Mouse (Mus musculus) lung, adult 10 weeks (tissue): Measurements from ENCODE around the gene Tasp1. TPM values are rescaled to one million over a fixed set of nuclear protein-coding genes. Genes with fewer than 3 reads are reported as not detected.

Source experiments
- polyA plus RNA-seq: library from polyadenylated mRNA; stranded (reverse); fragments of 350-450 nt; fragmentation: Illumina TruSeq; extraction: RNeasy Lipid Tissue Mini Kit (QIAGEN cat#74804); gene quantifications from one replicate; pipeline ENCODE4 v1.2.3, GENCODE M21; 2014; ENCODE audit warnings: low read depth, low replicate concordance; ENCODE audit not compliant: insufficient read depth

Gene Tasp1
- polyA plus RNA-seq = 7.4 TPM

DNA sequence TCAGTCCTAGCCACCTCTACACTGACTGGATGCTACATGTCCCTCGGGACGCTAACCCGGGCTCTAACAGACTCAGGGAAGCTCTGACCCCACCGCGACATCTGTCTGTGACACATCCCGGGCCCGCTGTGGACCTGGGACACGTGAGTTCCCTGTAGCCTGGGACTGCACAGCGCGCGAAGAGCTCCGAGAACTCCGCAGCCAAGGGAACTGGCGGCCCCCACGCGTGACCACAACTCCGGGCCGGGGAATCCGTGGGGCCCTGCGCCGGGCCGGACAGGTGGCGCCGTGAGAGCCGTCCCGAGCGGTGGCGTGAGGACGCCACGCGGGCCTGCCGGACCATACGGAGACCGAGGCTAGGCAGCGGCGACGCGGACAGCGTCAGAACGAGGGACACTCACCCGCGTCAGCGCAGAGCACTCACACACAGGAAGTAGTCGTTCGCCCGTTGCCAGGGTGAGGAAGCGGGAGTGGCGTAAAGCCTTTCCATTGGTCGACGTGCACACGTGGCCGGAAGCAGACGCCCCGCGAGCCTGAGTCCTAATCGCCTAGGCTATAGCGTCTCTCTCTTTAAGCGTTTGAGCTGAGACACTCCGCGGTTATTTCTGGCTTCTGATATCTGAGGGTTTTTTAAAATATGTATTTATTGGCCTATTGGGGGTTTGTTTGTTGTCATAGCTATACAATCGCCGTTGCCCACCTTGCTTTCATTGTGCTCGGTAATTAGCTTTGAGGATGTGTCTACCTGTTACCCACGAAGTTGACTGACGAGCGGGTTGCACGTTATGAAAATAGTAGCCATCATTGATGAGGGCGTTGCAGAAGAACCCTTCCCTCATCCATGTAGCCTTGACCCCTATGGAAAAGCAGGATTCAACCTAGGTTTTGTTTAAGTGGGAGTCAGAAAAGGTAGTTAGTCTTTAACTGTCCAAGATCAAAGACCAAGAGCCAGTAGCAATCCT is at the start of gene Tasp1:
Gene Tasp1 (minus strand): TSS at position 453 of the 962 bp plus-strand sequence.

Other genes starting within 250 kb of the Tasp1 start
- gene Gm17374, start 85.2 kb upstream of the Tasp1 start, polyA plus RNA-seq = not detected
- gene Esf1, start 103.8 kb upstream of the Tasp1 start, polyA plus RNA-seq = 7.9 TPM
- 13.9 TPM for gene Ndufaf5, start 103.8 kb upstream of the Tasp1 start, polyA plus RNA-seq